Mouse (Mus musculus) hindbrain, embryonic 11.5 days (tissue): ENCODE measurements around the gene Bcl7a. TPM values are rescaled to one million over a fixed set of nuclear protein-coding genes. Genes with fewer than 3 reads are reported as not detected.

Experiments
- ATAC-seq: fragments of 200-750 bp; cut with Nextera tagmentation; 2 replicates; pipeline ENCODE4 v1.8.0; 2017; ENCODE audit warnings: mild to moderate bottlenecking, moderate TSS enrichment, moderate library complexity; ENCODE audit not compliant: low FRiP score
- DNase-seq: peaks from one replicate; pipeline ENCODE4 v3.0.0-alpha.2; 2015; ENCODE audit warnings: low spot score
- H3K27ac ChIP-seq: fragments of 300-500 bp; sonication (generic); 2 replicates; pipeline ENCODE4 v1.5.1; 2014; ENCODE audit warnings: mild to moderate bottlenecking, low read depth, low read length
- H3K27me3 ChIP-seq: fragments of 300-500 bp; sonication (generic); 2 replicates; pipeline ENCODE4 v1.6.1; 2014; ENCODE audit warnings: mild to moderate bottlenecking, low read length, moderate library complexity, mixed read lengths; ENCODE audit not compliant: control insufficient read depth, insufficient read depth
- H3K36me3 ChIP-seq: fragments of 300-500 bp; sonication (generic); 2 replicates; pipeline ENCODE4 v1.6.1; 2014; ENCODE audit warnings: mild to moderate bottlenecking, low read length, moderate library complexity, mixed read lengths; ENCODE audit not compliant: control insufficient read depth, insufficient read depth
- H3K4me1 ChIP-seq: fragments of 300-500 bp; sonication (generic); replicated peaks from 2 replicates; pipeline ENCODE4 v1.6.1; 2014; ENCODE audit warnings: low read length, mixed read lengths; ENCODE audit not compliant: control insufficient read depth, insufficient read depth
- H3K4me2 ChIP-seq: fragments of 300-500 bp; sonication (generic); replicated peaks from 2 replicates; pipeline ENCODE4 v1.6.1; 2014; ENCODE audit warnings: mild to moderate bottlenecking, low read depth, low read length
- H3K4me3 ChIP-seq: fragments of 300-500 bp; sonication (generic); 2 replicates; pipeline ENCODE4 v1.5.1; 2014; ENCODE audit warnings: low read depth, low read length
- H3K9ac ChIP-seq: fragments of 300-500 bp; sonication (generic); 2 replicates; pipeline ENCODE4 v1.6.1; 2014; ENCODE audit warnings: low read depth, low read length
- H3K9me3 ChIP-seq: fragments of 300-500 bp; sonication (generic); 2 replicates; pipeline ENCODE4 v1.6.1; 2016; ENCODE audit warnings: low read length; ENCODE audit not compliant: control insufficient read depth
- WGBS: fragments of 180-500 bp; shearing (Covaris S2); extraction: QIAGEN DNeasy Blood & Tissue Kit; methylation state at CpG from one replicate; pipeline ENCODE4 v1.1.7; 2014; 5-methylcytosine and 5-hydroxymethylcytosine counted together
- polyA plus RNA-seq: library from polyadenylated mRNA; unstranded; fragments of >200 nt; fragmentation: Nextera tagmentation; extraction: Ambion mirVana; gene quantifications from 2 replicates; pipeline ENCODE4 v1.2.1, GENCODE M21; 2014

Bcl7a gene
- polyA plus RNA-seq, 1 experiment from 2014 or later, result 63.7 TPM

DNA sequence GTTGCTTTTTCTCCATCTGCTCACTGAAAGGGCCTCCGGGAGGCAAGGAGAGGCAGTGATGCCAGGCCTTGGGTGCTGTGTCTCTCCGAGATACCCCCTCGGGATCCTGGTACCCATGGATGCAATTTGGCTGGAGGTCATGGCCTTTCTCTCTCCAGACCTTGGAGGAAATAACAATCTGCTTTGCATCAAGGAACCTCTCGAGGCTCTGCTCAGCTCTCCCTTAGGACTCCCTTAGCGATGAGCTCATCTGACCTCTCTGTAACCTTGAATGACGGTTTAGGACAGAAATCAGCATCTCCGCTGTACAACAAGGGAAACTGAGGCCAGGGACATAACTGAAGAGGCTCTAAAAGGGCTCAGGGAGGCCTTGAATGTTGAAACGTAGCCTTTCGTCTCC, 35.1 kb downstream of the Bcl7a start:
- no peaks in the 10 kb centered on the region for H3K9me3 ChIP-seq
- no peak overlapping the region for H3K4me2 ChIP-seq
- ATAC-seq (no peak), DNase-seq (no peak)
- no peak overlapping the region for H3K4me3 ChIP-seq
- 73% methylated on average over 9 of the region's 9 CpGs for WGBS
- H3K36me3 ChIP-seq, result no peaks in the 10 kb centered on the region
- no peak overlapping the region for H3K9ac ChIP-seq
- no peaks in the 10 kb centered on the region for H3K4me1 ChIP-seq
- H3K27me3 ChIP-seq, result no peaks in the 10 kb centered on the region
- no peak overlapping the region for H3K27ac ChIP-seq

DNA sequence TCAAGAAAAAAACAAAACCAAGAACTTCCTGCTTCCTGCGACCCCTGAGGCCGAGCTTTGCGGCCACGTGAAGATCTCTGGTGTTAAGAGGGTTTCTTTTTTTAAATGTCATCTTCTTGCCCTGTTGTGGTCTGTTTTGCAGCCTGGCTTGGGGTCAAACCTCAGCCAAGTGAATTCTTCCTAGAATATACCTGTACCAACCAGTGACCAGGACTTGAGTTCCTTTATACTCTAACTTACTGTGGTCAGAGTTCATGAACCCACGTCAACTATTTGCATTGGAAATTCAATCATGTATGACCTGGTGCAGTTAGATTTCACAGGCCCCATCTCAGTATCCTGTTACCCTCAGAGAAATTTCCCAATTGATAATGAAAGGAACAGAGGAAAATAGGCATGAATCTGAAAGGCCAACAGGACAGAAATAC, 35.9 kb downstream of the Bcl7a start:
- no peak overlapping the region for H3K4me3 ChIP-seq
- H3K9me3 ChIP-seq, result no peaks in the 10 kb centered on the region
- no peaks in the 10 kb centered on the region for H3K36me3 ChIP-seq
- ATAC-seq (no peak), DNase-seq (no peak)
- H3K27ac ChIP-seq, result no peak overlapping the region
- no peak overlapping the region for H3K4me2 ChIP-seq
- H3K27me3 ChIP-seq, result no peaks in the 10 kb centered on the region
- H3K4me1 ChIP-seq, result no peaks in the 10 kb centered on the region
- no peak overlapping the region for H3K9ac ChIP-seq
- WGBS, result 70% methylated on average over 5 of the region's 5 CpGs

DNA sequence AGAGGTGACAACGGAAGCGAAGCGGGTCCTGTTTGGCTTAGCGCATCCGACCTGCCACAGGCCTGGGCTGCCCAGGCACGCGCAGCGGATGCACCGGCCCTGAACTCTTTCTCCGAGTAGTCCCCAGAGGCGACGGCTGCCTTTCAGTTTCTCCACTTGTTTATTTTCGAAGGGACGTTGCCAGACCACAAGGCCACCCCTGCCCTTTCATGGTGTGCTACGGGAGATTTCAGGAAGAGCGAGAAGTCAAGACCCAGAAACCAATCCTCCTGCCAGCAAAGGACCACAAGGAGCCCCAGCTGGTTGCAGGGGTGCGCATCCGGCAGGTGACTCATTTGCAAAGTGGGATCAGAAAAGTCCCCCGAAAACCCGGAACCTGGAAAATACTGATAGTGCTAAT, 38.3 kb downstream of the Bcl7a start:
- Histone ChIP-seq H3K27me3 (no peaks in the 10 kb centered on the region), H3K4me2 (no peak overlapping the region), H3K4me3 (no peak overlapping the region), H3K27ac (no peak overlapping the region), H3K36me3 (no peaks in the 10 kb centered on the region), H3K9ac (no peak overlapping the region), H3K4me1 (no peaks in the 10 kb centered on the region), H3K9me3 (no peaks in the 10 kb centered on the region)
- 27% methylated on average over 20 of the region's 20 CpGs for WGBS
- no peak for ATAC-seq
- DNase-seq, result no peak

DNA sequence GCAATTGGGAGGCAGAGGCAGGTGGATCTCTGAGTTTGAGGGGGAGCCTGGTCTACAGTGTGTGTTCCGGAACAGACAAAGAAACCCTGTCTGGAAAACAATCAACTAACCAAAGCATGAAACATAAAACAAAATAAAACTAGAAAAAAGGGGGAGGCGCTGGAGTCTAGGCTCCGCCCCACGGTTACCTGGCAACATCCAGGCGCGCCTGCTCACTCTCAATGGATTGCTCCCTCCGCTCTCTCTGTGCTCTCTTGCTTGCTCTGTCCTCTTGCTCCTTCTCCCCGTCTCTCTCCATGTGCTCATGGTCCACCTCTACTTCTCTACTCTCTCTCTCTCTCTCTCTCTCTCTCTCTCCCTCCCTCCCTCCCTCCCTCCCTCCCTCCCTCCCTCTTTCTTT, 39.1 kb downstream of the Bcl7a start:
- 77% methylated on average over 8 of the region's 8 CpGs for WGBS
- ATAC-seq (no peak), DNase-seq (no peak)
- Histone ChIP-seq H3K4me3 (no peak overlapping the region), H3K4me2 (no peak overlapping the region), H3K4me1 (no peaks in the 10 kb centered on the region), H3K9me3 (no peaks in the 10 kb centered on the region), H3K36me3 (no peaks in the 10 kb centered on the region), H3K27ac (no peak overlapping the region), H3K27me3 (no peaks in the 10 kb centered on the region), H3K9ac (no peak overlapping the region)

DNA sequence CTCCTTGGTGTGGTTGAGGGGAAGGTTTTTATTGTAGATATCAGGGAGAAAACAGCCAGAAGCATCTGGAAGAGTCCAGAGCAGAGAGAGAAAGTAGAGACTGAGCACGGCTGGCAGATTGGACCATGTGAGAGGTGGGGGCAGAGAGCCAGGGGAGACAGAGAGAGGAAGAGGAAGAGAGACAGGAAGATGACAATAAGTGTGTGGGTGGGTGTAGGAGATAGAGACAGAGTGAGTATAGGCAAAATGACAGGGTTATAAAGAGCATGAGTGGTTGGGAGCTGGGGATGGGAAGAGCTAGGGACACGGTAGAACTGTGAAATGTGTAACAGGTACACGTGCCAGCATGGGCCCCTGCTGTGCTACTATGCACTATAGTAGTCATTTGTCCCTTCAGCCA, 44.8 kb downstream of the Bcl7a start:
- Histone ChIP-seq H3K9ac (no peak overlapping the region), H3K4me3 (no peak overlapping the region), H3K27me3 (no peaks in the 10 kb centered on the region), H3K36me3 (no peaks in the 10 kb centered on the region), H3K4me1 (peaks cover 4% of the 10 kb centered on the region; the same call in 1 of the 2 replicates), H3K4me2 (no peak overlapping the region), H3K9me3 (no peaks in the 10 kb centered on the region), H3K27ac (no peak overlapping the region)
- no peak for DNase-seq
- WGBS, result 27% methylated on average over 3 of the region's 3 CpGs
- no peak for ATAC-seq

DNA sequence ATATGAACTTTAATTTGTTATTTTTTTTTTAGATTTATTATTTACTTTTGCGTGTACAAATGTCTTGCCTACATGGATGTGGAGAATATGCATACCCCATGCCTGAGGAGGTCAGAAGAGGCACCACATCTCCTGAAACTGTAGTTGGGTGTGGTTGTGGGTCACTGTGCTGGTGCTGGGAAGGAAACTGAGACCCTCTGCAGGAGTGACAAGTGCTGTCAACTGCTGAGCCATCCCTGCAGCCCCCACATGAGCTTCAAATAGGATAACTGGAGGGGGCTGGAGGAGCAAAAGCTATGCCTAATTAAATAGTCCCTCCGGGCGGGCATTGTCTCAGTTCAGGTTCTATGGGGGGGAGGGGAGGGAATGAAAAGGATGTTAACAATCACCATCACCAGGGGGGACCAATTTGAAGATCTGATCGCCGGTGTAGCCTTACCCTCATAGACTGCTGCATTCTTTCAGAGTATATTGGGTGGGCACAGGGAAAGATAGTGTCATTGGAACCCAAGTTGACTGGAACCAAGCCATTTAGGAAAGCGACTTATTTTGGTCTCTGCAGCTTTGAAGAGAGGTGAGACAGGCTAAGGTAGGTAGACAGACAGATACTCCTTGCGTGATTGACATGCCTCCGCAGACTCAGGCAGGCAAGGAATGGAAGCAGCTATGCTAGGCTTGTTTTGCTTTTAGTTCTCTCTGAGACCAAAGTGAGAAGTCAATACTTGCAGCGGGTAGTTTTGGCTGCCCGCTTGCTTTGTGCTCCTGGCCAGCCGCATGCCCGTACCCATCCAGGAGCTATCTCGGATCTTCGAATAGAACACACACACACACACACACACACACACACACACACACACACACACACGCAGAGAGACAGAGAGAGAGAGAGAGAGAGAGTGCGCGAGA, 47.2 kb downstream of the Bcl7a start:
- H3K4me1 ChIP-seq, result peaks cover 7% of the 10 kb centered on the region; the same call in 1 of the 2 replicates
- H3K9ac ChIP-seq, result no peak overlapping the region
- no peaks in the 10 kb centered on the region for H3K27me3 ChIP-seq
- H3K36me3 ChIP-seq, result no peaks in the 10 kb centered on the region
- 4% methylated on average over 17 of the region's 17 CpGs for WGBS
- H3K9me3 ChIP-seq, result no peaks in the 10 kb centered on the region
- ATAC-seq, result no peak
- DNase-seq, result peak; percentile 31
- peak overlapping the region; percentile 31 for H3K4me3 ChIP-seq
- no peak overlapping the region; the same call in 1 of the 2 replicates for H3K27ac ChIP-seq
- H3K4me2 ChIP-seq, result peak overlapping the region; percentile 46

DNA sequence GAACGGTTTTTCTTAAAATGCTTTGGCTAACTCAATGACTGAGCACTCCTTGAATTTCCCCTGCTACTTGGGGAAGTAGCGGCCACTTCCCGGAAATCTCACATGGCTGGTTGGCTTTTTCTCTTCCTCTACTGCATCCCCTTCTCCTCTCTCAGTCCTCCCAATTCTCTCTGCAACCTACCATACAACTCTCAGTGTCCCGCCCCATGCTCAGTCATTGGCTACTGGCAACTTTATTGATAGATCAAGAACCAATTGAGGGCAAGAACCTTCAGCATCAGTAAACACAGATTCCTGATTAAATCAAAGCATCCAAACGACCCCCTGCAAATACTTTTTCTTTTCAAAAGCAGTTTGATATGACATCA, 47.8 kb downstream of the Bcl7a start:
- Histone ChIP-seq H3K9me3 (no peaks in the 10 kb centered on the region), H3K4me1 (peaks cover 9% of the 10 kb centered on the region), H3K27ac (no peak overlapping the region), H3K4me3 (peak overlapping the region; percentile 31), H3K27me3 (no peaks in the 10 kb centered on the region), H3K9ac (no peak overlapping the region), H3K36me3 (no peaks in the 10 kb centered on the region), H3K4me2 (peak overlapping the region; percentile 46)
- DNase-seq (peak; percentile 66), ATAC-seq (no peak)
- whole genome bisulfite sequencing, result 6% methylated on average over 5 of the region's 5 CpGs

DNA sequence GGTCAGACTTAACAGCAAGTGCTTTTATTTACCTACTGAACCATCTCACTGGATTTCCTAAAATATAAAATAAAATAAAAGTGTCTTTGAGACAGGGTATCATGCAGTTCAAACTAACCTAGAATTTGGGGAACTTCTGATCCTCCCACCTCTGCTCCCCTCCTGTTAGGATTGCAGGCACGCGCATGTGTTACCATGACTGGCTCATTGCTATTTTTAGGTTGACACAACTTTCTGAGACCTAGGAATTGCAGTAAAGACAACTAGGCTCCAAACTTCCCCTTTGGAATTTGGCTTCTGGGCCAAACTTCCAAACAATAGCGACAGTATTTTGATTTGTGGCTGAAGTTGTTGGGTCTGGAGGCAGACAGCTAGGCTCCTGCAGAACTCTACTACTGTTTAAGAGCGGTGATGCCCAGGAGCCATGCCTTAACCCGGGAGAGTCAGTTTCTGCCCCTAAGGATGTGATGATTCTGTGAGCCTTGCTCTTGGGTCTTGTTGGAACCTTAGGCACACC, 50.2 kb downstream of the Bcl7a start:
- Histone ChIP-seq H3K4me1 (peaks cover 9% of the 10 kb centered on the region), H3K27me3 (no peaks in the 10 kb centered on the region)
- WGBS, result 31% methylated on average over 5 of the region's 5 CpGs

More for the DNA sequence above, 50.2 kb downstream of the Bcl7a start:
- no peak for DNase-seq
- H3K27ac ChIP-seq, result peak overlapping the region; percentile 82
- ATAC-seq, result no peak
- no peaks in the 10 kb centered on the region for H3K9me3 ChIP-seq
- H3K36me3 ChIP-seq, result no peaks in the 10 kb centered on the region
- peak overlapping the region; percentile 87; the same call in 1 of the 2 replicates for H3K4me2 ChIP-seq
- peak overlapping the region; percentile 50 for H3K9ac ChIP-seq
- H3K4me3 ChIP-seq, result peak overlapping the region; percentile 95
